Mouse (Mus musculus): Measurements from ENCODE around the gene Spg21.

Gene Spg21

DNA sequence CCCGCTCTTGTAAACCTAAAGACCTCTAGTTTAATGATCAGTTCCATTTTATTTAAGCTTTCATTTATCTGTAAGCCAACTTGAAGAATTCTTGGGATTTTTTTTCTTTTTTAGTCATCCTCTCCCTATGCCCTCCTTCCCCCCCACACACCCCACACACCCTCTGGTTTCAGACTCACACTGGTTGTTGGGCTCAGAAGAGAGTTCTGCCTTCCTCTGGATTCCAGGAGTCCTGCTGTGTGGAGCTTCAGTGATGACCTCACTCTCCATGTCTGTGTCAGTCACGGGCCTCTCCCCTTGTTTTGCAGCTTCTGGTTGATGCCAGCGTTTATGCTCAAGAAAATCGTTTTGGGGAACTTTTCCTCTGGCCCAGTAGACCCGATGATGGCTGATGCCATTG, 19.3 kb downstream of the Spg21 start:
- DNase-seq = no peak

DNA sequence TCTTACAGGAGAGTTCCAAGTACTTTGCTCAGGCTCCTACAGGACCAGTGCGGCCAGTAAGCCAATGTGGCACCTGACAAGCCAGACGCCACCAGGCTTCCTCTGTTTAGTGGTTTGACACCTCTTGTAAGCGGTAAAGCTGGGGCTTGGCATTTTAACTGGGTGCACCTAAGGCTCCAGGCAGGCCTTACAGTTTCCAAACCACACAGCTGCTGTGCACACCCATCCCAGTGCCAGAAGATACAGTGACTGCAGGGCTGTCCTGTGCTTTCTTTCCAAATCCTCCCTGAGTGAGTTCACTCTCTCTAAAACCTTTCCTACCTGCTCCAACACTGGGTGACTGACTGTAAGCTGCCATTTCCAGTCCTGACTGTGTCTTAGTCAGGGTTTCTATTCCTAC, 30.7 kb downstream of the Spg21 start:
- DNase-seq = no peak

DNA sequence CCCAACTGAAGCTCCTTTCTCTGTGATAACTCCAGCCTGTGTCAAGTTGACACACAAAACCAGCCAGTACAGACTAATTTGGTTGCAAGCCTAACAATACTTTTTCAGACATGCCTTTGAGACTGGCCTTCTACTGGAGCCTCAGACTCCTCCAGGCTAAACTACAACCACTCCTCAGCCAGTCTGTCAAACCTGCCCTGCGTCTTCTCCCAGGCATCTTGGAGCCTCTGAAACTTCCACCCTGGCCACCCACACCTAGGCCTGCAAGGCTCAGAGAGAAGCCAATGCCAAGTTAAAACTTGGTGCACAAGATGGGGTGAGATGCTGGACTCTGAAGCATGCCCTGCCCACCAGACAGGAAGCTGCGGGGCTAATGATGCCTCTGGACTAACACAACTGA, 31.6 kb downstream of the Spg21 start:
- no peak for DNase-seq

GRCm38 (mm10) chr9:65492851-65493250, 32.1 kb downstream of the Spg21 start:
- no peak for DNase-seq

GRCm38 (mm10) chr9:65502146-65502545, 41.4 kb downstream of the Spg21 start:
- no peak for DNase-seq

- no peak for DNase-seq
These were observed 42.2 kb downstream of the Spg21 start for GRCm38 (mm10) chr9:65502721-65503505.

DNA sequence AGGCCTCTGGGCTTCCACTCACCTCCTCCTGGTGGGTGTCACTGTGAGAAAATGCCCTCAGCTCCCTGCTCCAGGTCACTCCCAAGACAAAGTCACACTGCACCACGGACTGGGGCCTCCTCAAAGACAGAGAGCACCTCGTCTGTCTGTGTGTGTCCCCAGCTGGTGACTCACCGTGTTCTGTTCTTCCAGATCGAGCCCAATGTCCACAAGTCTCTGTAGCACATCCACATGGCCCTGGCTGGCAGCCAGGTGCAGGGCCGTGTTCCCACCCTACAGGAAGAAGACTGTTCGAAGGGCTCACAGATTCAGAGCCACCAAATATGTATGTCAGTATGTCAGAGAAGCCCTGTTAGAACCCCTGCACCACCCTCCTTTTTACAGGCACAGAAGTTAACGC, 47.7 kb downstream of the Spg21 start:
- no peak for DNase-seq

- DNase-seq = no peak
These were observed 51.8 kb downstream of the Spg21 start for GRCm38 (mm10) chr9:65512520-65512919.

DNA sequence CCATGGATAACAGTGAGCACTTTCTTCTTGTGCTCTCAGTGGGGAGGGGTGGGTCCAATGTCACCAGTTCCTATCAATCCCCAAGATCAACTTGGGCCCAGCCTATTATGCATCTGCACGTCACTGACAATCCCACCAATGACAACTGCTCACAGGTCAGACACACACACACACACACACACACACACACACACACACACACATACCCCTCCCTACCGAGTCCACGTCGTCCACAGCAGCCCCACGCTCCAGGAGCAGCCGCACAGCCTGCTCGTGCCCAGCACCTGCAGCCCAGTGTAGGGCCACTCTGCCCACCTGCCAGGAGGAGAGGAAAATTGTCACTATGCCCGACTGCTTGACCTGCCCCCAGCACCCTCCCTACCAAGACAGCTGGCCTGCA, 53.7 kb downstream of the Spg21 start:
- DNase-seq = no peak

GRCm38 (mm10) chr9:65514851-65515261, 54.1 kb downstream of the Spg21 start:
- DNase-seq = no peak

DNA sequence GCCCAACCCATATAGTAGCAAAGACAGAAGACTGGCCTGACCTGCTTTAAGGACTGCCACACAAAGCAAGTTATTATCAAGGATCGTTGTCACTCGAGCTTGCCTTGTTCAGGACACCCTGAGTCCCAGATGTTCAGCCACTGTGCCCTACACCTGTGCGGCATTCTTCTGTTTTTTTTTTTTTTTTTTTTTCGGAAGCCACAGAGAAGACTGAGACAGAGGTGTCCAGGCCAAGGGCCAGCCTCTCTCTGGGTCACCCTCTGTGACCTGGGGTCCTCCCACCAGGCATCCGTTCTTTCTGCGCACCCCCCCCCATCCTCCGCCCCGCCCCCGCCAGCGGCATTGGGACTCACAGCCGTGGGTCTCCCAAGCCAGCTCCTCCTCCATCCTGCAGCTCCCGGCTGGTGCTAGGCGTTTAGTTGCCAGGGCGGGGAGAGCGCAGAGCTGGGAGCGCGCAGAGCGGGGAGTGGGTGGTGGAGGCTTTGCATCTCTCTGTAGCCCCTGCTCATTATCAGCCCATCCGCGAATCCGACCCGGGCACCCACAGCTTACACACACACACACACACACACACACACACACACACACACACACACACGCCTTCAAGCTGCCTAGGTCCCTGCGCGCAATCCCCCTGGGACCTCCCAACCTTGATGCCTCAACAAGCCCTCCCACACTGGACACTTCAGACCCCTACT, 59.2 kb downstream of the Spg21 start, which contains the start of gene Ankdd1a:
Ankdd1a (minus strand) TSS at position 387 of the 698 bp plus-strand sequence.
- peak; percentile 72 for DNase-seq

DNA sequence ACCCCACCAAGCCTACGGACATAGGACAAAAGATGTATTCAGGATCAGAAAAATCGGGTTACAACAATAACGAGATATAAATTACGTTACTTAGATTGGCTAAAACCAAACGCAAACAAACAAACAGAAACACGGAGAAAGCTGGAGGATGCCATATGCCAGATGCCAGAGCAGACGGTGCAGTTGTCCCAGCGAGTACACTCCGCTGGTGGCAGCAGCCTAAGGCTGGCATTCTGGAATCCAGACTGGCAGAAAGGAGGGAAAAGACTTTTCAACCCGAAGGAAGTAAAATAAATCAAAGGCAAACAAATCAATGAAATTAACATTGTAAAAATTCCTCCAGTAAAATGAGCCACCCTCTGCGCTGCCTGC, 59.7 kb downstream of the Spg21 start:
- DNase-seq = peak; percentile 29

DNA sequence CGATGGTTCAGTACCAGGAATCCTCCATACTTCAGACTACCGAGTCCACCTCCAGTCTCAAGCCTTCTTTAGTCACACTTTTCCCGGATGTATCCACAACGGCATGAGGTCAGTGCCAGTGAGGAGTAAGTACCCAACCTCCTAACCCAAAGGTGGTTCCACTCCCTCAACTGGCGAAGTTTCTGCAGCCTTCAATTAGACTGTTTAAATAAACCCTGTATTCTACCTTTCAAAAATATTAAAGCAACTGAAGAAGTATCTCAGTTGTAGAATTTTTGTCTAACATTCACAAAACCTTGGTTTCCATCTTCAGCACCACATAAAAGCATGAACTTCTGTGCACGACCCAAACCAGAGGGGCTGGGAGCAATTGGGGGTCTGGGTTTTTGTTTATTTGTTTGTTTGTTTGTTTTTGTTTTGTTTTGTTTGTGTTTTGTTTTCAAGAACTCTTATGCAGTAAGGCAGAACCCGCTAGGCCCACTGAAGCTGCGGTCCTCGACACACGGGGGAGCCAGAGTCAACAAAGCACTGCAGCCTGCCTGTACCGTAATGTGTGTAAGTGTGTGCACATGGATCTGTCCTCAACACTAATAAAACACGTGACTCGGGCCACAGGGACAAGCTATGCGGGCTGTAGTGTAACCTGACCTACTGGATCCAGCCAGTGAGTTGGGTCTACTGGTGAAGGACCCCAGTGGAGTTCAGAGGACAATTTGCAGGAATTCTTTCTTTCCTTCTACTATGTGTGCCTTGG, 63.0 kb downstream of the Spg21 start:
- peak; percentile 73 for DNase-seq

- no peak for DNase-seq
These were observed 64.9 kb downstream of the Spg21 start for GRCm38 (mm10) chr9:65525445-65526195.

GRCm38 (mm10) chr9:65528417-65529038, 67.8 kb downstream of the Spg21 start:
- DNase-seq = no peak

- no peak for DNase-seq
These were observed 68.9 kb downstream of the Spg21 start for GRCm38 (mm10) chr9:65529659-65530058.

DNA sequence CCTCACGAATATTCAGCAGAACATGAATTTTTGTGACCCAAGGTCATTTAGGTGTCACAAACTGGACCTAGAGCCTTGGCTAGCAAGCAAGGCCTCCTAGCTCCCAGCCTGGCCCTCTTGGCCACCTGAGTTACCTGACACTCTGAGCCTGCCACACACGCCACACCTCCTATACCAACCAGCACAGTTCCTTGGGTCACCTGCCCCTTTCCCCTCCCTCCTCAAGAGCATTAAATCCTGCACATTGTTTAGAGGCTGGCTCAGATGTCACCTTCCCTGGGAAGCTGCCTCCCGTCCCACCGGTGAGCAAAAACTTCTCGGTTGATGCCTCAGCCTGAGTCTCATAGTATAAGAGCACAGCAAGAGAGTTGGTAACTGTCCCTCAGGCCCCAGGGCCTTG, 70.5 kb downstream of the Spg21 start:
- DNase-seq = no peak

DNA sequence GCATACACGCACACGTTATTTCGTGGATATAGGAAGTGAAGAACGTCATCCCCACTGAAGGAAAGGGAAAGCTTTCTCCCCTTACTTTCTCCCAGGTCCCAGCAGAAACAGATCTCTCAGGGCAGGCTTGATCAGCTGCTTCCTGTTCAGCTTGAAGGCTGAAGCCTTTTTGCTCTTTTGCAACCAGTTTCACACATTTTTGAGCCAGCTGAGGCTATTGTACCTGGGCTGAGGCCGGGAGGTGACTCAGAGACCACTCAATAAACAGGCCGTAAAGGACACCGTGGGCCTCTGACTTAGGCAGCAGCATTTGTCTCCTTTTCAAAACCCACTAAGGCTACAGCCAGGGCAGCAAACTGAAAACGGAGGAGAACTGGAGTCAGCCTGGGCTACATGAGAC, 72.2 kb downstream of the Spg21 start:
- DNase-seq = no peak

GRCm38 (mm10) chr9:65534111-65534510, 73.4 kb downstream of the Spg21 start:
- no peak for DNase-seq

GRCm38 (mm10) chr9:65535191-65535722, 74.5 kb downstream of the Spg21 start:
- DNase-seq = no peak

GRCm38 (mm10) chr9:65535789-65536469, 75.2 kb downstream of the Spg21 start:
- DNase-seq = no peak

GRCm38 (mm10) chr9:65536491-65536890, 75.7 kb downstream of the Spg21 start:
- no peak for DNase-seq

Data from right cerebral cortex, adult 18-20 months (tissue).